In the genomic region with DNA sequence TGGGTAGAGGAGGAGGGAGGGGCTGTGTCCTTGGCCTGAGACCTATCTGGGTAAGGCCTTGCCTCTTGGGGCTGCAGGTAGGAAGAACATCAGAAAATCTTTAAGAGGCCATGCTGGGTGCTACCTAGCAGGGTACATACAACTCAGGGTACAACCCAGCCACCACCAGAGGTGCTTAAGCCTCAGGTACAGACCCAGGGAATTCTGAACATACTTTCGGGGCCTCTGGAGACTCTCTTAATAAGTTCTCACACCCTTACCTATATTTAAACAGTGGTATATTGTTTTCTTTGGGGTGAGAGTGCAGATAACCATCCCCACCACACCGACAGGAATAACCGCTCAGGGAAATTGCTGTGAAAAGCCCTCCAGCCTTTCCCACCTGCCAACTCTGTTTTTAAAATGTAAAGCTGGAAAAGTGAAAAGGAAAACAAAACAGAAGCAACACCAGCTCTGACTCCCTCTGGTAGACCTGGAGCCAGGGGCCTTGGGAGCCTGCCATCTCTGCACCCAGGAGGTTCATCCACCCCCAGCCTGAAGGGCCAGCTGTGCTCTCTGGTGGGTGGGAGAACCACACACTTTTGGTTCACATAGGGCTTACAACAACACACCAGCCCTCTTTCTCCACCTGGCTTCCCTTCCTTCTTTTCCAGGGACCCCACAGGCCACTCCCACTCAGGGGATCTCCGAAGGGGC, we compare ENCODE assay signal across 12 mouse cellular contexts.
DNase-seq lines count a peak whose midpoint lies in the region; ATAC-seq and TF ChIP-seq lines count a peak whose summit lies in the region.
"Had no signal": no experiment of that assay in that cellular context is flagged by ENCODE, and none has a peak within 500 bp of the region (broad histone marks: within the 10 kb centered on the region; RNA-seq: fewer than 3 reads in every experiment).

No protein-coding gene starts in this region.

- peaks cover 5% of the 10 kb centered on the region; the same call in 1 of the 2 replicates for H3K36me3 ChIP-seq in stomach, embryonic 15.5 days
- H3K36me3 ChIP-seq in stomach, postnatal 0 days (ENCODE audit: control insufficient read depth, insufficient read depth, low read length), result peaks cover 8% of the 10 kb centered on the region
- no peaks in the 10 kb centered on the region for H3K36me3 ChIP-seq in lung, postnatal 0 days (ENCODE audit: insufficient read depth, low read length)
- peaks cover 12% of the 10 kb centered on the region; the same call in 1 of the 2 replicates for H3K36me3 ChIP-seq in hindbrain, postnatal 0 days (ENCODE audit: insufficient read depth, low read length)

- no peak for TF ChIP-seq CTCF in layer of hippocampus, adult 2 months (conservative IDR thresholded peaks at IDR 0.05)
- no peak for TF ChIP-seq CTCF in stomach, postnatal 0 days (IDR thresholded peaks at IDR 0.05; ENCODE audit: low read depth)
- no peak for TF ChIP-seq CTCF in lung, postnatal 0 days (IDR thresholded peaks at IDR 0.05)
- TF ChIP-seq CTCF in hindbrain, postnatal 0 days (IDR thresholded peaks at IDR 0.05; ENCODE audit: low read depth), result no peak

- 70% methylated on average over 4 of the region's 4 CpGs for WGBS in stomach, embryonic 15.5 days
- 78% methylated on average over 4 of the region's 4 CpGs for WGBS in stomach, postnatal 0 days
- 57% methylated on average over 4 of the region's 4 CpGs for WGBS in lung, postnatal 0 days
- 89% methylated on average over 4 of the region's 4 CpGs for WGBS in hindbrain, postnatal 0 days

- H3K9me3 ChIP-seq in stomach, embryonic 15.5 days, result no peaks in the 10 kb centered on the region
- H3K9me3 ChIP-seq in stomach, postnatal 0 days (ENCODE audit: control insufficient read depth, low read length), result no peaks in the 10 kb centered on the region
- H3K9me3 ChIP-seq in lung, postnatal 0 days (ENCODE audit: low read length), result no peaks in the 10 kb centered on the region
- no peaks in the 10 kb centered on the region for H3K9me3 ChIP-seq in hindbrain, postnatal 0 days (ENCODE audit: low read length)
- H3K9me3 ChIP-seq: hindbrain, embryonic 12.5 days; neural tube, embryonic 12.5 days had no signal

- no peak overlapping the region for H3K9ac ChIP-seq in stomach, embryonic 15.5 days
- H3K9ac ChIP-seq in stomach, postnatal 0 days (ENCODE audit: low read length), result no peak overlapping the region
- H3K9ac ChIP-seq in lung, postnatal 0 days (replicated peaks; ENCODE audit: low read depth), result no peak overlapping the region
- H3K9ac ChIP-seq in hindbrain, postnatal 0 days (replicated peaks; ENCODE audit: low read length), result no peak overlapping the region
- H3K9ac ChIP-seq: hindbrain, embryonic 12.5 days; neural tube, embryonic 12.5 days had no signal

- no peak overlapping the region for H3K4me2 ChIP-seq in stomach, embryonic 15.5 days
- no peak overlapping the region for H3K4me2 ChIP-seq in stomach, postnatal 0 days (replicated peaks; ENCODE audit: low read depth)
- no peak overlapping the region for H3K4me2 ChIP-seq in lung, postnatal 0 days (replicated peaks; ENCODE audit: low read depth, low read length)
- no peak overlapping the region for H3K4me2 ChIP-seq in hindbrain, postnatal 0 days (ENCODE audit: low read depth, low read length)
- H3K4me2 ChIP-seq: hindbrain, embryonic 12.5 days; neural tube, embryonic 12.5 days had no signal

- no peak for TF ChIP-seq EP300 in stomach, postnatal 0 days (optimal IDR thresholded peaks at IDR 0.05)
- TF ChIP-seq EP300 in lung, postnatal 0 days (IDR thresholded peaks at IDR 0.05), result peak; percentile 90

- DNase-seq in layer of hippocampus, adult 2 months (ENCODE audit: low spot score in 2 of 2), result no peak
- DNase-seq in layer of hippocampus, adult 9-11 months, result no peak
- DNase-seq in stomach, postnatal 0 days (ENCODE audit: low spot score), result no peak
- DNase-seq in lung, postnatal 0 days (ENCODE audit: low spot score), result peak; percentile 72
- DNase-seq in right cerebral cortex, postnatal 36 days (ENCODE audit: low spot score in 2 of 2), result no peak
- no peak for DNase-seq in hindbrain, postnatal 0 days (ENCODE audit: low spot score)
- DNase-seq: cerebellum, postnatal 25 days; thymus, postnatal 4 days had no signal

- H3K27me3 ChIP-seq in stomach, embryonic 15.5 days (replicated peaks), result no peaks in the 10 kb centered on the region
- no peaks in the 10 kb centered on the region for H3K27me3 ChIP-seq in stomach, postnatal 0 days (ENCODE audit: control insufficient read depth, insufficient read depth, low read length)
- no peaks in the 10 kb centered on the region for H3K27me3 ChIP-seq in lung, postnatal 0 days (replicated peaks; ENCODE audit: insufficient read depth, low read length)
- H3K27me3 ChIP-seq in hindbrain, postnatal 0 days (ENCODE audit: insufficient read depth, low read length), result no peaks in the 10 kb centered on the region
- H3K27me3 ChIP-seq: hindbrain, embryonic 12.5 days; neural tube, embryonic 12.5 days had no signal

- peaks cover 23% of the 10 kb centered on the region for H3K4me1 ChIP-seq in stomach, embryonic 15.5 days
- peaks cover 3% of the 10 kb centered on the region for H3K4me1 ChIP-seq in stomach, postnatal 0 days (replicated peaks; ENCODE audit: control insufficient read depth, insufficient read depth)
- H3K4me1 ChIP-seq in lung, postnatal 0 days (ENCODE audit: insufficient read depth, low read depth, low read length), result peaks cover 38% of the 10 kb centered on the region
- H3K4me1 ChIP-seq in hindbrain, postnatal 0 days (ENCODE audit: insufficient read depth, low read length), result peaks cover 2% of the 10 kb centered on the region

- H3K4me3 ChIP-seq in layer of hippocampus, adult 2 months, result no peak overlapping the region
- H3K4me3 ChIP-seq in stomach, embryonic 15.5 days (replicated peaks), result no peak overlapping the region
- no peak overlapping the region for H3K4me3 ChIP-seq in stomach, postnatal 0 days (ENCODE audit: low read depth, low read length)
- no peak overlapping the region for H3K4me3 ChIP-seq in lung, postnatal 0 days (ENCODE audit: low read depth, low read length)
- H3K4me3 ChIP-seq in hindbrain, postnatal 0 days (ENCODE audit: low read length), result no peak overlapping the region
- H3K4me3 ChIP-seq: hindbrain, embryonic 12.5 days; neural tube, embryonic 12.5 days had no signal

- ATAC-seq in stomach, embryonic 15.5 days (ENCODE audit: insufficient read depth, low FRiP score, low read depth), result no peak
- no peak for ATAC-seq in stomach, postnatal 0 days (ENCODE audit: low FRiP score, low TSS enrichment)
- peak; percentile 76 for ATAC-seq in lung, postnatal 0 days
- ATAC-seq in hindbrain, postnatal 0 days, result no peak
- ATAC-seq: forebrain, embryonic 16.5 days had no signal

- peak overlapping the region; percentile 29; the same call in 1 of the 2 replicates for H3K27ac ChIP-seq in layer of hippocampus, adult 2 months
- H3K27ac ChIP-seq in stomach, embryonic 15.5 days, result peak overlapping the region; percentile 17; the same call in 1 of the 2 replicates
- H3K27ac ChIP-seq in stomach, postnatal 0 days (replicated peaks), result no peak overlapping the region
- H3K27ac ChIP-seq in lung, postnatal 0 days (ENCODE audit: low read length), result peak overlapping the region; percentile 61
- H3K27ac ChIP-seq in hindbrain, postnatal 0 days, result no peak overlapping the region
- H3K27ac ChIP-seq: hindbrain, embryonic 12.5 days; neural tube, embryonic 12.5 days had no signal

Comparison
In these comparisons a context has a peak if more than half of its experiments do, and no peak if none do; other contexts are left out.
1. H3K27ac ChIP-seq: peak in layer of hippocampus, adult 2 months (single experiment), stomach, embryonic 15.5 days (single experiment) and lung, postnatal 0 days (single experiment); none in stomach, postnatal 0 days (single experiment) and hindbrain, postnatal 0 days (single experiment).